Mouse (Mus musculus) MEL (cell line): ENCODE results near the gene Cpne8. TPM values are rescaled to one million over a fixed set of nuclear protein-coding genes. Genes with fewer than 3 reads are reported as not detected.

Experiments used
- DNase-seq: peaks from one replicate; pipeline ENCODE4 v3.0.0; 2011; ENCODE audit warnings: low read depth, low spot score
- H3K27ac ChIP-seq: 2 replicates; pipeline ENCODE4 v1.5.1; 2012; ENCODE audit warnings: low read depth, mild to moderate bottlenecking, control low read depth, low read length, moderate library complexity; ENCODE audit not compliant: control insufficient read depth
- H3K27me3 ChIP-seq, 2 experiments: fragments of 150-350 bp in 1 of 2; sonication (generic) in 1 of 2; 2 replicates each; pipeline ENCODE4 v1.6.1; 2012; ENCODE audit warnings: low read length in 2 of 2, mild to moderate bottlenecking in 2 of 2, improper control_type of control experiment in 1 of 2, moderate library complexity in 1 of 2; ENCODE audit not compliant: insufficient read depth in 2 of 2, control insufficient read depth in 1 of 2
- H3K36me3 ChIP-seq, 2 experiments: 2 replicates each; pipeline ENCODE4 v1.6.1; 2012 to 2014; ENCODE audit warnings: low read length in 2 of 2, improper control_type of control experiment in 1 of 2, inconsistent platforms in 1 of 2, mild to moderate bottlenecking in 1 of 2; ENCODE audit not compliant: insufficient read depth in 2 of 2, control insufficient read depth in 1 of 2
- H3K4me1 ChIP-seq, 2 experiments: fragments of 150-350 bp in 1 of 2; sonication (generic) in 1 of 2; 2 replicates each; pipeline ENCODE4 v1.6.1; 2012; ENCODE audit warnings: low read length in 2 of 2, improper control_type of control experiment in 1 of 2, mild to moderate bottlenecking in 1 of 2; ENCODE audit not compliant: insufficient read depth in 2 of 2, control insufficient read depth in 1 of 2
- H3K4me3 ChIP-seq, 2 experiments: fragments of 150-350 bp in 1 of 2; sonication (generic) in 1 of 2; 2 replicates each; pipeline ENCODE4 v1.5.1; 2012; ENCODE audit warnings: low read depth in 2 of 2, low read length in 2 of 2, mild to moderate bottlenecking in 2 of 2, moderate library complexity in 2 of 2, control low read depth in 1 of 2, improper control_type of control experiment in 1 of 2; ENCODE audit not compliant: control insufficient read depth in 1 of 2, insufficient read depth in 1 of 2
- H3K79me2 ChIP-seq: 2 replicates; pipeline ENCODE4 v1.6.1; 2012; ENCODE audit warnings: mild to moderate bottlenecking, low read length, moderate library complexity; ENCODE audit not compliant: control insufficient read depth, poor library complexity, insufficient read depth
- H3K9ac ChIP-seq: 2 replicates; pipeline ENCODE4 v1.6.1; 2012; ENCODE audit warnings: low read depth, mild to moderate bottlenecking, control low read depth, low read length, moderate library complexity; ENCODE audit not compliant: control insufficient read depth, poor library complexity, severe bottlenecking
- H3K9me3 ChIP-seq: fragments of 150-350 bp; sonication (generic); replicated peaks from 2 replicates; pipeline ENCODE4 v1.6.1; 2012; ENCODE audit warnings: mild to moderate bottlenecking, low read length, improper control_type of control experiment, moderate library complexity; ENCODE audit not compliant: insufficient read depth
- CHD2 ChIP-seq: IDR thresholded peaks from 2 replicates; pipeline ENCODE4 v1.6.1; 2011; ENCODE audit warnings: low read length, improper control_type of control experiment
- CTCF ChIP-seq, 3 experiments: IDR thresholded peaks in 2 of 3; conservative IDR thresholded peaks in 1 of 3; 2 replicates each; pipeline ENCODE4 v1.5.1; 2011 to 2012; ENCODE audit warnings: low read length in 3 of 3, low read depth in 2 of 3, mild to moderate bottlenecking in 2 of 3, improper control_type of control experiment in 1 of 3, inconsistent platforms in 1 of 3, mixed read lengths in 1 of 3, moderate library complexity in 1 of 3; ENCODE audit not compliant: control insufficient read depth in 1 of 3, insufficient read depth in 1 of 3, poor library complexity in 1 of 3, severe bottlenecking in 1 of 3
- EP300 ChIP-seq, 2 experiments: IDR thresholded peaks; 2 replicates each; pipeline ENCODE4 v1.6.1; 2011; ENCODE audit warnings: improper control_type of control experiment in 2 of 2, low read length in 2 of 2, low read depth in 1 of 2, mild to moderate bottlenecking in 1 of 2
- ETS1 ChIP-seq: IDR thresholded peaks from 2 replicates; pipeline ENCODE4 v1.6.1; 2012; ENCODE audit warnings: low read depth, mild to moderate bottlenecking, inconsistent platforms, low read length, improper control_type of control experiment, moderate library complexity
- GABPA ChIP-seq: IDR thresholded peaks from 2 replicates; pipeline ENCODE4 v1.6.1; 2012; ENCODE audit warnings: low read depth, mild to moderate bottlenecking, inconsistent platforms, low read length, improper control_type of control experiment, moderate library complexity
- GATA1 ChIP-seq: IDR thresholded peaks from 2 replicates; pipeline ENCODE4 v1.6.1; 2011; ENCODE audit warnings: low read depth, low read length, improper control_type of control experiment
- JUND ChIP-seq: IDR thresholded peaks from 2 replicates; pipeline ENCODE4 v1.6.1; 2011; ENCODE audit warnings: low read depth, mild to moderate bottlenecking, improper control_type of control experiment, low read length
- KAT2A ChIP-seq: conservative IDR thresholded peaks from 2 replicates; pipeline ENCODE4 v1.6.1; 2012; ENCODE audit warnings: low read depth, low read length, improper control_type of control experiment, inconsistent platforms
- MXI1 ChIP-seq: IDR thresholded peaks from 2 replicates; pipeline ENCODE4 v1.6.1; 2011; ENCODE audit warnings: mild to moderate bottlenecking, low read depth, low read length, improper control_type of control experiment
- MYB ChIP-seq: IDR thresholded peaks from 2 replicates; pipeline ENCODE4 v1.6.1; 2011; ENCODE audit warnings: mild to moderate bottlenecking, low read depth, low read length, improper control_type of control experiment
- NELFE ChIP-seq: IDR thresholded peaks from 2 replicates; pipeline ENCODE4 v1.6.1; 2011; ENCODE audit warnings: low read depth, low read length, improper control_type of control experiment
- NRF1 ChIP-seq: IDR thresholded peaks from 2 replicates; pipeline ENCODE4 v1.6.1; 2014; ENCODE audit warnings: low read depth, mild to moderate bottlenecking, inconsistent platforms, low read length, improper control_type of control experiment, moderate library complexity; ENCODE audit not compliant: poor library complexity, insufficient read depth, severe bottlenecking
- POLR2AphosphoS5 ChIP-seq: IDR thresholded peaks from 2 replicates; pipeline ENCODE4 v1.6.1; 2012; ENCODE audit warnings: low read depth, borderline replicate concordance, mild to moderate bottlenecking, inconsistent platforms, low read length, moderate library complexity, mixed read lengths
- RAD21 ChIP-seq: IDR thresholded peaks from 2 replicates; pipeline ENCODE4 v1.6.1; 2011; ENCODE audit warnings: mild to moderate bottlenecking, low read depth, low read length, improper control_type of control experiment
- SIN3A ChIP-seq: IDR thresholded peaks from 2 replicates; pipeline ENCODE4 v1.6.1; 2012; ENCODE audit warnings: low read length, improper control_type of control experiment, inconsistent platforms
- SMC3 ChIP-seq: IDR thresholded peaks from 2 replicates; pipeline ENCODE4 v1.6.1; 2011; ENCODE audit warnings: low read depth, low read length, improper control_type of control experiment
- TAL1 ChIP-seq: IDR thresholded peaks from 2 replicates; pipeline ENCODE4 v1.6.1; 2012; ENCODE audit warnings: mild to moderate bottlenecking, inconsistent platforms, low read length, moderate library complexity, mixed read lengths
- TBP ChIP-seq: IDR thresholded peaks from 2 replicates; pipeline ENCODE4 v1.8.0; 2011; ENCODE audit warnings: low read depth, low read length, improper control_type of control experiment
- TCF12 ChIP-seq: IDR thresholded peaks from 2 replicates; pipeline ENCODE4 v1.6.1; 2014; ENCODE audit warnings: low read depth, mild to moderate bottlenecking, inconsistent platforms, low read length, improper control_type of control experiment, moderate library complexity
- UBTF ChIP-seq: IDR thresholded peaks from 2 replicates; pipeline ENCODE4 v1.6.1; 2012; ENCODE audit warnings: low read depth, mild to moderate bottlenecking, inconsistent platforms, low read length, improper control_type of control experiment, moderate library complexity, borderline replicate concordance; ENCODE audit not compliant: insufficient read depth
- USF1 ChIP-seq: IDR thresholded peaks from 2 replicates; pipeline ENCODE4 v1.6.1; 2014; ENCODE audit warnings: low read depth, mild to moderate bottlenecking, inconsistent platforms, low read length, improper control_type of control experiment, moderate library complexity
- USF2 ChIP-seq, 2 experiments: IDR thresholded peaks; 2 replicates each; pipeline ENCODE4 v1.6.1; 2011 to 2012; ENCODE audit warnings: improper control_type of control experiment in 2 of 2, low read length in 2 of 2, borderline replicate concordance in 1 of 2, inconsistent platforms in 1 of 2, low read depth in 1 of 2, mild to moderate bottlenecking in 1 of 2; ENCODE audit not compliant: insufficient read depth in 1 of 2
- ZKSCAN1 ChIP-seq: IDR thresholded peaks from 2 replicates; pipeline ENCODE4 v1.6.1; 2012; ENCODE audit warnings: low read depth, mild to moderate bottlenecking, inconsistent platforms, low read length, improper control_type of control experiment, moderate library complexity
- ZMIZ1 ChIP-seq: IDR thresholded peaks from 2 replicates; pipeline ENCODE4 v1.6.1; 2012; ENCODE audit warnings: low read depth, mild to moderate bottlenecking, inconsistent platforms, low read length, improper control_type of control experiment, moderate library complexity
- polyA plus RNA-seq, 2 experiments: library from polyadenylated mRNA; stranded (reverse) in 1 of 2; unstranded in 1 of 2; fragments of >175 nt in 1 of 2; fragments of >200 nt in 1 of 2; gene quantifications; 2 replicates each; pipeline versions ENCODE4 v1.2.1 to v1.2.4; 2012; ENCODE audit warnings: low replicate concordance in 2 of 2, low read depth in 1 of 2; ENCODE audit not compliant: insufficient read length in 2 of 2, insufficient read depth in 1 of 2, missing spikeins in 1 of 2
- total RNA-seq: library from RNA; depleted of rRNA; stranded (reverse); fragments of 300-350 nt; gene quantifications from 2 replicates; pipeline ENCODE4 v1.2.3, GENCODE M21; 2012

Cpne8 gene
- total and polyA plus RNA-seq, 3 experiments: 18.5 to 50.4 TPM; not detected in 1

GRCm38 (mm10) chr15:90542126-90542525, 137.1 kb downstream of the Cpne8 start:
- H3K79me2 ChIP-seq: no peaks in the 10 kb centered on the region
- no peak for DNase-seq
- no peak overlapping the region for H3K9ac ChIP-seq
- TF ChIP-seq ZKSCAN1 (no peak), USF2 (IDR thresholded peaks at IDR 0.05; ENCODE audit: borderline replicate concordance in 1 of 2, insufficient read depth in 1 of 2, low read depth in 1 of 2, low read length in 2 of 2) (no peak), MYB (no peak), EP300 (IDR thresholded peaks at IDR 0.05; ENCODE audit: low read depth in 1 of 2, low read length in 2 of 2) (no peak), CTCF (IDR thresholded peaks at IDR 0.05 in 2 of 3, conservative IDR thresholded peaks at IDR 0.05 in 1 of 3; ENCODE audit: control insufficient read depth in 1 of 3, insufficient read depth in 1 of 3, low read depth in 2 of 3, low read length in 3 of 3, poor library complexity in 1 of 3, severe bottlenecking in 1 of 3) (no peak), POLR2AphosphoS5 (no peak), KAT2A (no peak)
- TF ChIP-seq, all 39 proteins: peak for 0
- no peak overlapping the region for H3K27ac ChIP-seq
- H3K27me3 ChIP-seq: no peaks in the 10 kb centered on the region
- H3K4me3 ChIP-seq: no peak overlapping the region
- no peaks in the 10 kb centered on the region for H3K4me1 ChIP-seq
- no peaks in the 10 kb centered on the region for H3K9me3 ChIP-seq
- no peaks in the 10 kb centered on the region for H3K36me3 ChIP-seq

GRCm38 (mm10) chr15:90536311-90537202, 142.7 kb downstream of the Cpne8 start:
- Histone ChIP-seq H3K79me2 (no peaks in the 10 kb centered on the region), H3K4me3 (no peak overlapping the region), H3K27ac (no peak overlapping the region), H3K9ac (no peak overlapping the region), H3K9me3 (no peaks in the 10 kb centered on the region), H3K4me1 (no peaks in the 10 kb centered on the region), H3K36me3 (no peaks in the 10 kb centered on the region), H3K27me3 (no peaks in the 10 kb centered on the region)
- TF ChIP-seq NELFE: no peak
- no peak for TF ChIP-seq ETS1
- TF ChIP-seq NRF1: no peak
- no peak for TF ChIP-seq SMC3
- TF ChIP-seq RAD21: no peak
- no peak for TF ChIP-seq MXI1
- no peak for DNase-seq

- Histone ChIP-seq H3K9ac (no peak overlapping the region), H3K9me3 (no peaks in the 10 kb centered on the region), H3K79me2 (no peaks in the 10 kb centered on the region), H3K27ac (no peak overlapping the region), H3K4me3 (no peak overlapping the region), H3K27me3 (no peaks in the 10 kb centered on the region), H3K36me3 (no peaks in the 10 kb centered on the region), H3K4me1 (no peaks in the 10 kb centered on the region)
- DNase-seq: no peak
- TF ChIP-seq CTCF (IDR thresholded peaks at IDR 0.05 in 2 of 3, conservative IDR thresholded peaks at IDR 0.05 in 1 of 3; ENCODE audit: control insufficient read depth in 1 of 3, insufficient read depth in 1 of 3, low read depth in 2 of 3, low read length in 3 of 3, poor library complexity in 1 of 3, severe bottlenecking in 1 of 3): no peak
- no peak for TF ChIP-seq ZKSCAN1
- no peak for TF ChIP-seq NRF1
- TF ChIP-seq TAL1: no peak
- TF ChIP-seq TBP: no peak
- no peak for TF ChIP-seq NELFE
- no peak for TF ChIP-seq GATA1
- TF ChIP-seq ZMIZ1: no peak
- no peak for TF ChIP-seq JUND
- no peak for TF ChIP-seq TCF12
- no peak for TF ChIP-seq SIN3A
- TF ChIP-seq USF1: no peak
- TF ChIP-seq CHD2: no peak
- no peak for TF ChIP-seq UBTF
- no peak for TF ChIP-seq GABPA
These were observed 143.5 kb downstream of the Cpne8 start for GRCm38 (mm10) chr15:90535730-90536129.
